Mouse (Mus musculus) heart, adult 18-20 months (tissue): ENCODE data around the gene Dclk3. TPM values are rescaled to one million over a fixed set of nuclear protein-coding genes. Genes with fewer than 3 reads are reported as not detected.

ENCODE experiments used
- DNase-seq, 2 experiments: peaks; one replicate each; pipeline ENCODE4 v3.0.0; 2021 to 2022; ENCODE audit warnings: mixed read lengths in 1 of 2
- long read RNA-seq, 2 experiments: library from polyadenylated mRNA; stranded (forward); transcript quantifications; one replicate each; pipeline ENCODE4 v2.0.0; 2021
- total RNA-seq, 2 experiments: library from RNA; stranded (reverse); gene quantifications; 2 replicates each; pipeline ENCODE4 v1.2.3; 2021

The Dclk3 gene
- total RNA-seq, result under 1 TPM; 0.07 to 0.36 TPM
- long read RNA-seq, experiment 1, partial matches to known transcripts, result 0 of 1 reads
- long read RNA-seq, experiment 1, other reads (novel, unspliced or antisense), result 0 of 1 reads
- long read RNA-seq, experiment 2, partial matches to known transcripts, result 0 of 1 reads
- long read RNA-seq, experiment 2, other reads (novel, unspliced or antisense), result 0 of 1 reads

DNA sequence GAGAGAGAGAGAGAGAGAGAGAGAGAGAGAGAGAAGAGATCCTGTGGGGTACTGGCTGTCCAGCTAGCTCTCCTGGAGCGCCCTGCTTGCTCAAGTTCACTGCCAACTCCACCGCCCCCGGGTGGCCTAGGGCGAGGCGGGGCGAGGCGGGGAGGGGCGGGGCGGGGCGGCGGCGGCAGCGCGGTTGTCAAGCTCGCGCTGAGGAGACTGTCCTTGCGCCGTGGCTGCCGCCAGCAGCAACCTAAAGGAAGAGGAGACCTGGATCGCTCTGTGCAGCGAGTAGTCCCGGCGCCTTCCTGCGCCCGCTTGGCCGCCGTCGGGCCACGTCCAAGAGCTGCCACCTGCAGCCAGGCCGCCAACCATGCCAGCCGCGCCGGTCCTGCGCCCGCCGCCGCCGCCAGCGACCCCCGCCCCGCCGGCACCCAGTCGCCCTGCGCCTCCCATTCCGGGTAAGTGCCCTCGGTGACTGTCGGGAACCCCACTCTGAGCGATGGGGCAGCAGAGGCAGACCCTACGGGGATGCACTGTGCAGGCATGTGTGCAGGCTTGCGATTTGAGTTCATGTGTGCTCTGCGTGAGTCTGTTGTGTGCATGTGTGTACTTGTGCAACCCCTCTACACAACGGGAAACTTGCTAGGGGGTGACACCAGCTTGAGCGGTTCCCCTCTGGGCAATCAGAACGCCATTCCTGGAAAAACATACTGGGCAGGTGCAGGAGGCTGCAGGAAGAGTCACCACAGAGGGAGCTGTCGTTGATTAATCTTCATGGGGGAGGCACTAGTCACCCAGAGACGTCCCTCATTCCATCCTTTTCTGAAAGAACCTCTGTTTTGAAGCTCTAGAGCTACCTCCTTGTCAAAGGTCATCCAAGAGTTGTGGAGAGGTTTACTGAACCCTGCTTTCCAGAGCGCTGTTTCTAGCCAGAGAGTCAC lies at the start of gene Dclk3:
Dclk3 (plus strand) TSS at position 178 of the 932 bp plus-strand sequence.
- DNase-seq, result peak; percentile 39 to 40

DNA sequence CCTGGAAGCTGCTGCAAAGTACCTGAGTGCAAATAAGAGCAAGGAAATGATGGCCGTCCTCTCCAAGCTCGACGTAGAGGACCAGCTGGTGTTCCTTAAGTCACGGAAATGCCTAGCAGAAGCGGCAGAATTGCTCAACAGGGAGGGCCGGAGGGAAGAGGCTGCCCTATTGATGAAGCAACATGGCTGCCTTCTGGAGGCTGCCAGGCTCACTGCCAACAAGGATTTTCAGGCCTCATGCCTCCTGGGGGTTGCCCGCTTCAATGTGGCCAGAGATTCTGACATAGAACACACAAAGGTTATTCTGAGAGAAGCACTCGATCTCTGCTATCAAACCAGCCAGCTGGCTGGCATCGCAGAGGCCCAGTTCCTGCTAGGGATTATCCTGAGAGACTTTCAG lies 48.9 kb upstream of the Dclk3 start:
- DNase-seq, result peak in 1 of 2 experiments; percentile 9

DNA sequence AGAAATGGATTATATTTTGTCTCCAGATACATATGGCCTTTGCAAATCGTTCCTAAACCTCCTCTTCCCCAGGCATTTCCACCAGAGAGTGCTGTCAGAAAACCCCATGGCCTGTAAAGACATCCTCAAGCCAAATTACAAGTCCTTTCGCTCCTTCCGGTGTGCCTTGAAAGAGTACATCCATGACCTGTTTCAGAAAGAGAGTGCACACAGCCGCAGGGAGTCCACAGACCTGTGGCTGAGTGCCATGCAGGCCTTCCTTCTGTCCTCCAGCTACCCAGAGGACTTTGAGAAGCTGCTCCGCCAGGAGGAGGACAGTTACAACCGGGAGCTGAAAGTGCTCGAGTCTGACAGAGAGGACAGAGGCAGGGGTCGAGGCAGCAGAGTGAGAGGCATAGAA lies 47.8 kb upstream of the Dclk3 start:
- DNase-seq, result no peak

DNA sequence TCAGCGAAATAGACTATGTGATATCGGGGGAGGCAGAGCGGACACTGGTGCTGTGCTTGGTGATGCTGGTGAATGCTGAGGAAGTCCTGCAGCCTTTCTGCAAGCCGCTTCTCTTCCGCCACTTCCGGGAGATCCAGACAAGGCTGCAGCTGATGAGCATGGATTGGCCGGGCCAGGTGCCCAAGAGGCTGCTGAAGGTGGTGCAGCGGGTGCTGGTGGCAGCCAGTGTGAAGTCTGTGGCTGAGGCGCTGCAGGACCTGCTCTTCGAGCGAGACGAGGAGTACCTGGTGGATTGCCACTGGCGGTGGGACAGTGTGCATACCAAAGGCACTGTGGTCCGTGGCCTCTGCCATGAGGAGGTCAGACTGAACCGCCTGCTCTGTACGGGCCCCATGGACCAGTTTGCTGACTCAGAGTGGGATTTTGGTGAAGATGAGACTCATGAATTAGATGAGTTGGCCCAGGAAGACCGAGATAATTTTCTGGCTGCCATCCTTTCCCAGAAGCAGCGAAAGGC lies 46.9 kb upstream of the Dclk3 start:
- no peak for DNase-seq

DNA sequence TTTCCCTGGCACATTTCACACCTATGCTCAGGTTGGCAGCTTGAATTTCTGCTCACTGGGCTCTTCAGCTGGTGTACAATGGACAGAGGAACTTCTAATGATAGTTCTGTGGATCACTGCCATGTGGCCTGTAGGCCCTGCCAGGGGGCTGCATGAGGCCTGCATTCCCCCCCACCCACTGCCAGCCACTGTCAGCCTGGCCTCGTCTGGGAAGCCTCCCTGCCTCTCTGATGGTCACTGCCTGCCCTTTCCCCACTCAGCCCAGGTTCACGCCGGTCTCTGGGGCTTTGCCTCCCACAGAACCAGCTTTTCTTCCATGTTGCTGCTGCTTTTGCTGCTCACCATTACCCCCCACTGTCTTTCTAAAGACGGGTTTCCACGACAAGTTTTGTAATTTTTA lies 43.6 kb upstream of the Dclk3 start:
- no peak for DNase-seq

DNA sequence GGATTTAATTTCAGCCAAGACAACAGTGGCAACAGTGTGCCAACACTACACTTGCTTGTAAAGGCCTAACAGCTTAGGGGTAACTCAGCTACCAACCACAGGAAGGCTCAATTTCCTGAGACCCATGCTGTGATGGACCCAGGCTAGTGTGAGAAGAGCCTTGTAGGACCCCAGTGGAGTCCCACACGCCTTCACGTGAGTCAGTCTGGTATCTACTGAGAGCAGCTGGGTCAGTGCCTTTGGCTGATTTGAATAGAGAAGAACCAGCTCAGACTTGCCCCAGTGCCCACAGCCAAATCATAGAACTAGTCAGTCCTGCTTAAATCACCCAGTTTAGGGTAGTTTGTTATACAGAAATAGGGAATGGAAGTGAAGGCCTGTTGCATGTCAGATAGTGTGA lies 40.8 kb upstream of the Dclk3 start:
- no peak for DNase-seq

DNA sequence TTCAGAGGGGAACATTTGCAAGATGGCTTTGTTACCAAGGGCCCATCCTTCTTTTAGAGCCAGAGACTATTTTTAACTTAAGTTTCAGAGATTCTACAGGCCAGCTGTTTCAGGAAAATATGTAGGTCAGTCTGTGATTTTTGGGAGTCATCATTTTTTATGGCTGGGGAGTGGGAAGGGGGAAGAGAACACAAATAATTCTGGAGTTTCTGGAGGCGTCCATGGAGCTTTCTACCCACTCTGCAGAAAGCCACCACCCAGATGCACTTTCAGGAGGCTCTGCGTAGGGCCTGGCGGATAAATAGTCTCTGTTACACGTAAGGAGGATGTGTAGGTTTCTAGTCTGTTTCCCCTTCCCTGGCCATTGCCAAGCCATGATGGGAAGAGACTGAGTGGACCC lies 38.8 kb upstream of the Dclk3 start:
- DNase-seq, result no peak

DNA sequence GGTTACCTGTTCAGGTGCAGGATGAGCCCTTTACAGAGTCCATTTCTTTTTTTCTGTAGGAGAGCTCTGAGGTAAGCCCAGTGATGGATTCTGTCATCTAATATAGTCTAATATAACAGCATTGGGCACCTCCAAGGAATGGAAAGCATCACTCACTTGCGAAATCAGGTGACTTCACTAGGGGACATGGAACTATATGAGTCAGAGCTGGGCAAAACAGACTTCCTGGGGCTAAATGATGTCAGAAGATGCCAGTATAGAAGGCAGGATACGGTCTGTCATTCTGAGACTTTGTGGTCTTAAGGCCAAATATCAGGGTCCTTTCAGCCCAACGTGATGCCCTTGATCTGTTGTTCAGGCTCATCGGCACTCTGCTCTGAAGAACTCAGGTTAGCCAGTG lies 35.7 kb upstream of the Dclk3 start:
- DNase-seq, result no peak

DNA sequence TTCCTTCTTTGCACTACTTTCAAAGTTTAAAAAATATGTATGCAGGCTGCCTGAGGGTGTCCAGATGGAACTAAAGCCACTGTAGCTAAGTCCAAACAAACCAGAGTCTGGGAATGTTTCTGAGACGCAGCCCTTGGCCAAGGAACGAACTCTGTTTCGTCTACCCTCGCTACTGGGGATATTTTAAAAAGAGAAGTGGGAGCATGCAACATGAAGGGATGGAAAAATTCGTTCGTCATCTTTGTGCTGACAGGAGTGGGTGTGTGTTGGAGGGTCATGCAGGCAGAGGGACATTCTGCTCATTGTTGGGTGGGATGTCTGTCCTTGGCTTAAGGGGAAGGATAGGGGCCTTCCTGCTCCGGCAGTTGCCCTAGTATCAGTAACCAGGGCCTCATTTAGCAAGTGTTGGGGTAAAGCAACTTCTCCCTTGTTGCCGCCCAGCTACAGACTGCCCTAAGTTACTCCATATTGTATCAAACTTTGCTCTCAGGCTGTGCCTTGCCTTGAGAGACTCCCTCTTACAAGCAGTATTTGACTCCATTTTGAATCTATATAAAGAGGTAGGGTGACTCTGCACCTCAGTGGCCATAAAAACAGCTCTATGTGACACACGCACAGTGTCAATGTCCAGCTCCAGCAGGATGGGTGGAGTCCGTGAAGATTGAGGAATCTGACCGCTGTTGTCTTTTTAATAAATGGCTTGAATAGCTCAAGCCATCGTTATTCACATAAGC lies 34.4 kb upstream of the Dclk3 start:
- no peak for DNase-seq

DNA sequence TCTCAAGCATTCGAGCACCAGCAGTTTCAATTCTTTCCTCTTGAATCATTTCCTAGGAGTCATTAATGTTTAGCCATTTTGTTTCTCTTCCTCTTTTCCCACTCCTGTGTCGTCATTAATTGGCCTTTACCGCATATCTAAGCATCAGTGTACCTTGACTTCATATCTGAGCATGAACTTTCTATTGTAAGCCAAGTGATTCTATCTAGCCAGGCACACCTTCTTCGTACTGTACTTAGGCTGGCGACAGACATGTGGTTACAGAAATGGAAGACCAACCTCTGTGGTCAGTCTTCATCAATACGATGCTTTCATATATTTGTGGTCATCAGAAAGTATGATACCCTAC lies 33.8 kb upstream of the Dclk3 start:
- no peak for DNase-seq

DNA sequence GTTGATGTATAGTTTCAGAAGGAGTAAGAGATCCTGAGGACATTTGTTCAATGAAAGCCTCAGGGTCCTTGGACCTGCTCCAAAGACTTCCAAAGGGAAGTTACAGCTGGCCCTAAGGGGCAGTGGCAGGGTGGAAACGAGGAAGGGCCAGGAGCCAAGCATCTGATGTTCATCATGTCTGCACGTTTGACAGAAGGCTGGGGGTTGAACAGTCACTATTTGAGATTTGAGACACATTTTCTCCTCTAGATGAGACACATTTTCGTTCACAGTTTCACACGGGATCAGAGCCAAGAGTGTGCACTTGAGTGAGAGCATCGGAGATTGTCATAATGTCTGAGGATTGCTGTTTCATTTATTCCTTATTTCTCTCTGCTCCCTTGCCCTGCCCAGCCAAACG lies 30.9 kb upstream of the Dclk3 start:
- no peak for DNase-seq

DNA sequence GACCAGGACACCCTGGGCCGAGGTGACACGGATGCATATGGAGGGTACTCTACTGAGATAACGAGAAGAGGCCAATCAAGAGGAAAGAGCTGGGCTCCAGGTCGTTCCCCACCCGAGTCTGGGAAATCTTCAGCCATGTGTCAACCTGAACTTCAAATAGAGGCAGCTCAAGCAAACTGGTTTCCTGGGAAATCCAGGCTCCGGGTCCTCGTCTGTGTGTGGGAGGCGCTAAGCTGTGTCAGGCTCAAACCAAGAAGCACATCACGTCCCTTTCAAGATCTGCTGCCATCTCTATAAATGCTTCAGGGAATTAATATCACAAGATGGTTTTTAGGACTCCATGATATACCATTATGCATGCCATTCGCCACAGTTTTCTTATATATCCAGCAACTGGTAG lies 30.5 kb upstream of the Dclk3 start:
- no peak for DNase-seq

DNA sequence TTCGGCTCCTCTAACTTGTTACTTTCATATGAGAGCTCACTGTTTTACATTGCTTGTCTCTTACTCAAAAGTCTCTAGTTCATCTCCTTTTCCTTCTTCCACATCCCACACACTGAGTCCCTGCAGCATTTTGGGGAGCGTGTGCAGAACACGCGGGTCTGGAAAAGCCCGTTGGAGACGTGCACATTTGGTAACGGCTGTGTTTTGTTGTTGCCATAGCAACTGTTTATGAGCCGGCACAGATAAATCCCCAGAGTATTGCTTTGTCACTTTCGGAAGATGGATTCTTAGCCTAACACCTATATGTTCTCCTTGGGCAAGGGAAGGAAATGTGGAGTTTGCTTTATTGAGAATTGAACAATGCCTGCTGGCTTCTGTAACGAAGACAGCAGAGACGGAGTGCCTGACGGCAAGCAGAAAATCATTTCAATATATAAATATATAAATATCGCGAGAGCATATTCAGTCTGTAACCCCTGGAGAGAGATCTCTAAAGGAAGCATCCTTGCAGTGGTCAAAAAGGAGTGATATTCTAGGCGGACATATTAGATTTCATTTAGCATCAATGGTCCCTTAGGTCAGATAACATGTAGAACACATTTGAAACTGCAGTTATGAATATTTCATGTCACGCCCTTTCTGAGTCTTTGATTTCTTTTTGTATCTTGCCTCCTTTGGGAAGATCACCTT lies 26.3 kb upstream of the Dclk3 start:
- no peak for DNase-seq

DNA sequence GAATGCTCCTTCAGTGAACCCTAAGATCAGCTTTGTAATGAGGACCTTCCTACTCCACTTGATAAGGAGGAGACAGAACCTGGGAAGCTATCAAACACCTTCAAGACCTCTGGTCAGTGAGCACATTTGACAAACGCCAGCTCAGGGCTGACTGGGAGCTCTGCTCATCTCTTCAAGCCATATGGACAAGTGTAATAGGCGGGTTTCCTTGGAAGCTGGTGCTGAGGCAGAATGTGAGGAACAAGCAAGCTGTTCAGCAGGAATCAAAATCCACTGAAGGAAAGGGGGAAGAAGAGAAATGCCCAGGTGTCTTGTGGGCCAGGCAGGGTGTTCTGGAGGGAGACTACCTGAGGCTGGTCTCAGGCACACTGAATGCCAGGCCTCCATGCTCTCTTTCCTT lies 17.0 kb upstream of the Dclk3 start:
- no peak for DNase-seq

DNA sequence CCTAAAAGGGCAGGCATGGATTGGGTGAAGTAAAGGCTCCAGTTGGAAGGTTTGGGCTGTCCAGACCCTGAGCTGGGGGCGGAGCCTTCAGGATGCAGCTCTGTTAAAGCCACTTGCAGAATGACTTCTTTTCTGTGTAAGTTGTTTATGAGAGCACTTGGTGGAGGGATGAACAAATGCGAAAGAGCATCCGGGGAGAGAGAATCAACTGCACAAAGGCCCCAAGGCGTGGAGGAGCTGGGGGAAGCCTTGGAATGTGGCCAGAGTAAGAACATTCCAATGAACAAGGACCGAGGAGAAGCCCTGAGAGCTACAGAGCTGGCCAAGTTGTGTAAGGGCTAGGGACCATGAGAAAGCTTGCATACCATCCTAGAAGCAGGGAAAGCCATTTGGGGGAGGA lies 16.3 kb upstream of the Dclk3 start:
- DNase-seq, result peak in 1 of 2 experiments; percentile 7

DNA sequence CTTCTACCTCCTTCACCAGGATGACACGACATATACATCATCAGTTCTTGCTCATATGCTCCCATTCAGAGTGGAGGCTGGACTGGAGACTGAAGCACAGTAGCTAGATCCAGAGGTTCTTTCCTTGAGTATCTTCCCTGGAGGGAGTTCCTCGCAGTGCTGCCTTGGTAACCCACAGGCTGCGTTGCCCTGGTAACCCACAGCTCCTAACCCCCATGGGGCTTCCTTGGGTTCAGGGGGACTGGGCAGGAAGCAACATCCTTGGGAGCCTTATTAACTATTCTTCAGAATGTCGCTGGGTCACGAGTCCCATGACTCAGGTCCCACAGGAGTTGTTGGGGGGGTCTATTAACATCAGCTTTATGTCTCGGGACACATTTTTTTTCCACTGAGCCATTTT lies 13.8 kb upstream of the Dclk3 start:
- DNase-seq, result peak; percentile 33 to 76

DNA sequence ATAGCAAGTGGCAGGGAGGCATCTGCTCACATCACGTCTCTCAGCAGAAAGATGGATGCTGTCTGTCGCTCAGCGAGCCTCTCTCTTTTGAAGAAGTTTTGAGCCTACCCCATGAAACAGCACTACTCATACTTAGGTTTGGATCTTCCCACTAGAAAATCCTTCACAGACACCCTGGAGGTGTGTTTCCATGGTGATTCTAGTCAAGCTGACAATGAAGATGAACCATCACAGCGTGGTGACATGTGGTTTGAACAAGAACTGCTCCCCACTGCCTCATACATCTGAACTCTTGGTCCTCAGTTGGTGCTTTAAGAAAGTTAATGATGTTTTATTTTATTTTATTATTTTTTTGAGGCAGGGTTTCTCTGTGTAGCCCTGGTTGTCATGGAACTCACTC lies 12.9 kb upstream of the Dclk3 start:
- DNase-seq, result no peak

DNA sequence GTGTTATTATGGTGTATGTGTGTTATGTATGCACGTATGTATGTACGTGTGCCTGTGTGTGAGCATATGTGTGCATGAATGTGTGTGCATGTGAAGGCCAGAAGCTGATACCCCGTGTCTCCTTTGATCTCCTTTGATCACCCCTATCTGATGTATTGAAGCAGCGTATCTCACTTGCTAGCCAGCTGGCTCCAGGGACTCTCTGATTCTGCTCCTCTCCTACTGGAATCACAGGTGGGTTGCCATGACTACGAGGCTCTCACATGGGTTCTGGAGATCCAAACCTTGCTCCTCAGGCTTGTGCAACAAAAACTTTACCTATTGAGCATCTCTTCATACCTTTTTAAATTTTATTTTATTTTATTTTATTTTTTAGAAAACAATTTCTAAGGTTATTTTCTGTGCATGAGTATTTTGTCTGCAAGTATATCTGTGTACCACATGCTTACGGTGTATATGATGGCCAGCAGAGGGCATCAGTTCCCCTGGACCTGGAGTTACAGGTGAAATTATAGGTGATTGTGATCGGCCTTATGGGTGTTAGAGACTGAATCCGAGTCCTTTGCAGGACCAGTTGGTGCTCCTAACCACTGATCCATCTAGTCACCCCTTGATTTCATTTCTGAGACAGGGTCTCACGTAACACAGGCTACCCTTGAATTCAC lies 10.9 kb upstream of the Dclk3 start:
- no peak for DNase-seq

DNA sequence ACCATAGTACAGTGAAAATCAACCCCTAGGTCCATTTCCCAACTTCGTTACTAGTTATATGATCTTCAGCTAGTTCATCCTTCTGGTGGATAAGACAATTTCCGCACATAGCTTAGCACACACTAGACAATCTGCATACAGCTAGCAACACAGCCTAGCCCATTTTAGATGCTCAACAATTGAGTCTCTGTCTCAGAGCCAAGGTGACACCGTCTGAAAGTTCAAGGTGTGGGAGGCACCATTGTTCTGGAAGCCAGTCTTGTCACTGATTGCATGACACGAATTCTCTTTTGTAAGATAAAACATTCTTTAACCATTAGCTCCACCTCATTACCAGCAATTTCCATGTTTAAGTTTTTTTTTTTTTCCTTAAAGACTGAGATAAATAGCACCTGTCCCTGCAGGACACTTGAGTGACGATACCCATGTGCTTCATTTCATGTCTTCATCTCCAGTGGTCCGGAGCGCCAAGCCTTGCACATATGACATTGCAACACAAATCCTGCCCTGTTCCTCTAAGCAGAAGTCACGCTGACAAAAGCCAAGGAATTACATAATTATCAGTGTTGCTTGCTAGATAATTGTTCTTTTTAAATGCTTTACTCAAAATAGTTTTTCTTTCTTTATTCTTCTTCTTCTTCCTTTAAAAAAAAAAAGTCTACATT lies 10.1 kb upstream of the Dclk3 start:
- DNase-seq, result peak in 1 of 2 experiments; percentile 25

DNA sequence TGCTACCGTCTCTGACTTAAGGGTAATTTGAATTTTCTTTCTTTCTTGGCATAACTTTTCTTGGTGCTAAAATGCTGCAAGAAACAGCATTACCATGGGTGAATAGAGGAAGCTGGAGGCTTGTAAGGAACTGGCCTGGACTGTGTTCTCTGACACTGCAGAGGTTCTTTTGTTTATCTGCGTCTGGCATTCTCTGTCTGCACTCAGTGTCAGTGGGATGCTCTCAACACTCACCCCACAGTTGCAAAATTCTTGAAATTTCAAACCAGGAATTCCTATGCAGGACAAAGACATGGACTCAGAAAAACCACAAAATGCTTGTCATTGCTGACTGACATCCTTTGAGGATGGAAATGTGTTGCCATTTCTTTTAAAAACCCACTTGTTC lies 9.5 kb upstream of the Dclk3 start:
- peak in 1 of 2 experiments; percentile 11 for DNase-seq

DNA sequence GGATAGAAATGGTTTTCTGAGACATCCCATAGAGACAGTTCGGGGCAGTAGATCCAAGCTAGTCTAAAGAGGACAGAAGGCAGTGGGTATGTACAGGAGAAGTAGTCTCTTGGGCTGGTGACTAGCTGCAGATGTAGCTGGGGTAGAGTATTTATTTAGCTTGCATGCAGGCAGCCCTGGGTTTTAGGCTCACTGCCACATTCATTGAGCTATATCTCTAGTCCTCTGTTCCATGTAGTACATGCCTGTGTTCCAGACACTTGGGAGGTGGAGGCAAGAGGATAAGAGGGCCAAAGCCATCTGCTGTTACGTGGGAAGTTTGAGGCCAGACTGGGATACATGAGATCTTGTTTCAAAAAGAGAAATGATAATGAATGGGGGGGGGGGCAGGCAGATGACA lies 3.5 kb upstream of the Dclk3 start:
- DNase-seq, result no peak
